Mouse (Mus musculus) fibroblast of lung, adult 2 months (primary cell): ENCODE measurements around the gene Tbkbp1.

Source experiments
- DNase-seq: peaks from one replicate; pipeline ENCODE4 v3.0.0-alpha.2; 2011; ENCODE audit warnings: low read depth

Gene Tbkbp1

GRCm38 (mm10) chr11:97156999-97157398 is 5.7 kb upstream of the Tbkbp1 start:
- no peak for DNase-seq

DNA sequence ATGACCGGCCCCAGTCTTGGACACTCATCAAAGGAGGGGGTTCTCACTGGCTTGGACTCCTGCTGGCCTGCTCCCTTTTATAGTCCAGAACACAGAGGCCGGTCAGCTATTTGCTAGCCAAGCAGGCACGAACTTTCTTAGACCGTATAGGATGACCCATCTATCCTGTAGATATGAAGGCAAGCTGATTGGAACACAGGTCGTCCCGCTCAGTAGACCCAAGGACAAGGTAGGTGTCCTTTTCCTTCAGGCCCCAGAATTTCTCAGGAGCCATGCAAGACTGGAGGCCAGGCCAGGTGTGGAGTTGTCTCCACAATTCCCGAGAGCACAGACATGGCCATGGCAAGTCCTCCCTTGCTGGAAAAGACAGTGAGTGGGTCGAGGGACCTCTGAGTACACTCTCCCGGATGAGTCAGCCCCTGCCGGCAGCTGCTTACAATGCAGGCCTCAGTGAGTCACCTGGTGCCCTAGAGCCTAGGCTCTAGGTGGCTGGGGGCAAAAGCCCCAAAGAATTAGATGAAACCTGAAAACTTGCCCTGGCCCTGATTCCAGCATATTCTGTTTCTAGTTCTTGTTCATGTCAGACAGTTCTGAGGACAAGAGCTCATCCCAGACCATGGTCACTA is 1.5 kb upstream of the Tbkbp1 start:
- DNase-seq: peak; percentile 9

- peak; percentile 54 for DNase-seq
Observed at GRCm38 (mm10) chr11:97152023-97152426, 730 bp upstream of the Tbkbp1 start.

- no peak for DNase-seq
Observed at GRCm38 (mm10) chr11:97150411-97151330, 624 bp downstream of the Tbkbp1 start.

DNA sequence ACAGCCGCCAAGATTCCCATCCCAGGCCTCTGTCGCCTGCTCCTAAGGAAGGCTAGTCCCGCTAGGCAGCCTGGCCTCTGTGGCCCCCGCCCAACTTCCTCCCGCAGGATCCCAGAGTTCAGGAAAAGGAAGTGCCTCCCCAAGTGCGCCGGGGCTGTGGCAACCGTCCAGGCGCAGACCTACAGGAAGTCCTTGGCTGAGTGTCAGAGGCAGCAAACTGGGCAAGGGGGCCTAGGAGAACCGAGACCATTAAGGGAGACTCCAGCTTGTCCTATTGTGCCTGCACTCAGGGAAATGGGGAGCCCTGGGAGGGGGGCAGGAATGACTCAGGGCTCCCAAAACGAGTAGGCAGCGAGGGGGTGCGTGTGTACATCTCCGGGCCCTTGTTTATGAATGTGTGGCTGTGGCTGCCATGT is 1.3 kb downstream of the Tbkbp1 start:
- DNase-seq: no peak

- DNase-seq: no peak
Observed at GRCm38 (mm10) chr11:97149026-97149425, 2.3 kb downstream of the Tbkbp1 start.

- DNase-seq: no peak
Observed at GRCm38 (mm10) chr11:97148591-97148990, 2.7 kb downstream of the Tbkbp1 start.

- no peak for DNase-seq
Observed at GRCm38 (mm10) chr11:97147333-97147732, 4.0 kb downstream of the Tbkbp1 start.

- DNase-seq: peak; percentile 18
Observed at GRCm38 (mm10) chr11:97146724-97147123, 4.6 kb downstream of the Tbkbp1 start.

DNA sequence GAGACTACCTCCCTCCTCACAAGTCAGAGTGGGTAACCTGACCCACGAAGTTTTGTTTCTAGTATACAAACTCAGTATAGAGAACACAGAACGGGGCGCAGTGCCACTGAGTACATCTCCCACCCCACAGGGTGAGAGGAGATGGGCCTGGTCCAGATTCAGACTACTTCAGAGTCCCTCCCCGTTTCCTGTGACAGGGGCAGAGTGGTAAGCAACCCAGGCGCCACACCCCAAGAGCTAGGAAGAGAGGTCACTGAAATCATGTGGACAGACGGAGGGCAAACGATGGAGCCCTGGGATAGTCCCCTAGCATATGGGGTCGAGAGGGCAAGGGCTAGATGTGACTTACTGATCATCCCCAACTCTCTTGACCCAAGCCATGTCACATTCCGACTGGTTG is 5.3 kb downstream of the Tbkbp1 start:
- DNase-seq: no peak

GRCm38 (mm10) chr11:97145320-97145719 is 6.0 kb downstream of the Tbkbp1 start:
- no peak for DNase-seq

DNA sequence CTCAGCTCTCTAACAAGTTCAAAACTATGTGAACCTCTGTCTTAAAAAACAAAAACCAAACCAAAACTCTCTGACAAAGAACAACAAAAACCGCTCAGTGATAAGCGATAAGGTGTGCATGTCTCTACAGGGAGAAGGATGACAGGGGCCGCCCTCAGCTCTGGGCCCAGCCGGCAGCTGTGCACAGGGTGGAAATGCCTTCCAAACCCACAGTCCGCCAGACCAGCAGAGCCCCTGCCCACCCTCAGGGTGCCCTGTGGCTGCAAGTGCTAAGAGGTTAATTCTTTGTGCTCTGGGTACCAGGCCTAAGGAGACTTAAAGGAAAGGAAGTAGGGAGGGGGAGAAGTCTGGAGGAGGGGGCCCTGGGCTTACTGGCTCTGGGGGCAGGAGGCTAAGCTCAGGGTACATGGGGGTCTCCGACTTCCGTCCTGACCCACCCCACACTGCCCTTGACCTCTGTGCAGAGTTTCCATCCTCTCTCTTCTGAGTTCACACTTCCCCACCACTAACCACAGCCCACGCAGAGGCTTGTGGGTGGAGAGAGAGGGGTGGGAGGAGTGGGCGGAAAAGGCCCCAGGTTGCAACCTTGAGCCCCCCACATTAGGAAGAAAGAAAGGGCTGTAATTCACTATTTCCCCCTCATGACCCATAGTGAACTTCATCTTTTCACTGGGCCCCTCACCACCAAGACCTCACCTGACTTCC is 7.9 kb downstream of the Tbkbp1 start:
- no peak for DNase-seq

GRCm38 (mm10) chr11:97142159-97142608 is 9.1 kb downstream of the Tbkbp1 start:
- peak; percentile 17 for DNase-seq

DNA sequence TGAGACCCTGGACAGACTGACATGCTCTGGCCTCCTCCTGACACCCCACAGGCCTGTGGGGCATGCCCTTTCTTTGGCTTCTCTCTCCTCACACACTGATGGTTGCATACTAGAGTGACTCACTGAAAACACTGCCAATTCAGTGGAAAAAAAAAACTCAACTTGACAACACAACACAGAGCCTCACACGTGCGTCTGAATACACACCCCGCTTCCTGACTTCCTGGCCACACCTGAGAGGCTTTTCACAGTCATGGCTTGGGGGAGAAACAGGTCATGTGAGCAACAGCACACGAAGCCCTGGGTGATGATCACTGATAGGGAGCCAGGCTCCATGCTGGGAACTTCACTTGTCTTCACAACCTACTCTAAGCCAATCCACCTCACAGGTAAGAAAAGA is 10.5 kb downstream of the Tbkbp1 start:
- peak; percentile 65 for DNase-seq

DNA sequence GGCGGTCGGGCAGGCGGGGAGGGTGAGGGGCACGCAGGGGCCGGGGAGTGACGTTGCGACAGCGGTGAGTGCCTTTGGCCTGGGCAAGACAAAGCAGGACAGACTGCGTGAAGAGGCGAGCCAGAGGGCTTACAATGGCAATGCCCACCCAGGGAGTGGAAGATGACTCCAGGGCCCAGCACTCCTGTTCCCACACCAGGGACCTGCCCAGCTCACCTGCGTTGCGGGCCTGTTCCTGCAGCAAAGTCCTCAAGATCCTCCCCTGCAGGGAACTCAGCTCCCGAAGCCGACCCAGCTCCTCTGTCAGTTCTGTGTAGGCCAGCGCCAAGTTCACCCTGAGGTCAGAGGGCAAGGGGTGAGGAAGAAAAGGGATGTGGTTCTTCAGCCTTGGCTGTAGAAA is 12.0 kb downstream of the Tbkbp1 start:
- no peak for DNase-seq

- DNase-seq: no peak
Observed at GRCm38 (mm10) chr11:97138554-97139226, 12.6 kb downstream of the Tbkbp1 start.

- no peak for DNase-seq
Observed at GRCm38 (mm10) chr11:97133270-97133669, 18.0 kb downstream of the Tbkbp1 start.

GRCm38 (mm10) chr11:97132185-97132584 is 19.1 kb downstream of the Tbkbp1 start:
- no peak for DNase-seq

DNA sequence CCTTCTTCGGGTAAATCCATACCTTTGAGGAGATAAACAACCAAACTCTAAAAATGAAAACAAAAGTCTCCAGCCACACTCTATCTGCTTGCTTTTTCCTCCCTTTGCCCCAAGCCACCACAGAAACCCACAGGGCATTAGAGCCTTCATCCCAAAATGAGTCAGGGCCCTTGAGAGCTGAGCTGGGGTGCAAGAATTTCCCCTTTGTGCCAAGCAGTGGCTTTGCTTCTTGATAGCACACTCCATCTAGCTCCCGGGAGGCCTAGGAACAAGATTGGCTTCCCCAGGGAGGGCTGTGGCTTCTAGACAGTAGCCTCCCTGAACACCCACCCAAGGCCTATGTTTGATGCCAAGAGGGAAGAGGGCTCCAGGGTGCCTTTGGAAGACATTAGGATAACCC is 19.6 kb downstream of the Tbkbp1 start:
- DNase-seq: no peak

GRCm38 (mm10) chr11:97130318-97130717 is 21.0 kb downstream of the Tbkbp1 start:
- no peak for DNase-seq

- DNase-seq: no peak
Observed at GRCm38 (mm10) chr11:97128956-97129355, 22.3 kb downstream of the Tbkbp1 start.
